Mouse (Mus musculus) neural tube, embryonic 15.5 days (tissue): ENCODE measurements at regions not wholly inside any gene's neighbourhood (a gene's known extent, or its start where the extent isn't known, plus 50 kb on each side); places are given as distances from the start of the nearest gene placed in this dataset.

Source experiments
- ATAC-seq: fragments of 200-750 bp; cut with Nextera tagmentation; 2 replicates; pipeline ENCODE4 v1.8.0; 2017; ENCODE audit warnings: mild to moderate bottlenecking, moderate TSS enrichment, moderate library complexity; ENCODE audit not compliant: low FRiP score
- H3K27ac ChIP-seq: fragments of 300-500 bp; sonication (generic); replicated peaks from 2 replicates; pipeline ENCODE4 v1.5.1; 2015; ENCODE audit warnings: mild to moderate bottlenecking, inconsistent platforms
- H3K27me3 ChIP-seq: fragments of 300-500 bp; sonication (generic); replicated peaks from 2 replicates; pipeline ENCODE4 v1.6.1; 2015; ENCODE audit warnings: inconsistent platforms
- H3K36me3 ChIP-seq: fragments of 300-500 bp; sonication (generic); 2 replicates; pipeline ENCODE4 v1.6.1; 2015; ENCODE audit warnings: inconsistent platforms
- H3K4me1 ChIP-seq: fragments of 300-500 bp; sonication (generic); 2 replicates; pipeline ENCODE4 v1.6.1; 2015; ENCODE audit warnings: inconsistent platforms
- H3K4me2 ChIP-seq: fragments of 300-500 bp; sonication (generic); 2 replicates; pipeline ENCODE4 v1.6.1; 2015; ENCODE audit warnings: inconsistent platforms, mild to moderate bottlenecking, moderate library complexity
- H3K4me3 ChIP-seq: fragments of 300-500 bp; sonication (generic); replicated peaks from 2 replicates; pipeline ENCODE4 v1.5.1; 2015; ENCODE audit warnings: mild to moderate bottlenecking, inconsistent platforms
- H3K9ac ChIP-seq: fragments of 300-500 bp; sonication (generic); replicated peaks from 2 replicates; pipeline ENCODE4 v1.6.1; 2015; ENCODE audit warnings: mild to moderate bottlenecking, inconsistent platforms
- H3K9me3 ChIP-seq: fragments of 300-500 bp; sonication (generic); replicated peaks from 2 replicates; pipeline ENCODE4 v1.6.1; 2016; ENCODE audit warnings: inconsistent platforms
- WGBS: fragments of 180-500 bp; shearing (Covaris S2); methylation state at CpG from one replicate; pipeline ENCODE4 v1.1.7; 2015; ENCODE audit warnings: mixed read lengths; 5-methylcytosine and 5-hydroxymethylcytosine counted together

GRCm38 (mm10) chr13:84753751-84754500, 435.3 kb upstream of the Ccnh start:
- Histone ChIP-seq H3K4me2 (no peak overlapping the region), H3K36me3 (no peaks in the 10 kb centered on the region), H3K9ac (no peak overlapping the region), H3K27ac (no peak overlapping the region), H3K27me3 (no peaks in the 10 kb centered on the region), H3K4me3 (no peak overlapping the region), H3K9me3 (no peaks in the 10 kb centered on the region), H3K4me1 (peaks cover 12% of the 10 kb centered on the region)
- ATAC-seq = no peak
- WGBS = 40% methylated on average over 4 of the region's 4 CpGs

GRCm38 (mm10) chr13:84754821-84755725, 434.1 kb upstream of the Ccnh start:
- Histone ChIP-seq H3K9me3 (no peaks in the 10 kb centered on the region), H3K4me1 (peaks cover 12% of the 10 kb centered on the region), H3K36me3 (no peaks in the 10 kb centered on the region), H3K27me3 (no peaks in the 10 kb centered on the region), H3K4me2 (no peak overlapping the region), H3K27ac (peak overlapping the region; percentile 64), H3K4me3 (no peak overlapping the region), H3K9ac (no peak overlapping the region)
- no peak for ATAC-seq
- WGBS = 64% methylated on average over 8 of the region's 8 CpGs

GRCm38 (mm10) chr13:84756796-84757335, 432.3 kb upstream of the Ccnh start:
- WGBS = 57% methylated on average over 6 of the region's 6 CpGs
- no peak for ATAC-seq
- Histone ChIP-seq H3K27ac (peak overlapping the region; percentile 28; the same call in 1 of the 2 replicates), H3K4me2 (no peak overlapping the region), H3K27me3 (no peaks in the 10 kb centered on the region), H3K9ac (no peak overlapping the region), H3K36me3 (no peaks in the 10 kb centered on the region), H3K4me3 (no peak overlapping the region), H3K9me3 (no peaks in the 10 kb centered on the region), H3K4me1 (peaks cover 12% of the 10 kb centered on the region)

- peaks cover 12% of the 10 kb centered on the region for H3K4me1 ChIP-seq
- peak; percentile 76 for ATAC-seq
- no peaks in the 10 kb centered on the region for H3K36me3 ChIP-seq
- 12% methylated on average over 10 of the region's 10 CpGs for WGBS
- 0 out of 2 replicates have a peak overlapping the region, but pooled peaks have one; percentile 17 for H3K9ac ChIP-seq
- no peaks in the 10 kb centered on the region for H3K9me3 ChIP-seq
- peak overlapping the region; percentile 75 for H3K27ac ChIP-seq
- peak overlapping the region; percentile 43 for H3K4me2 ChIP-seq
- H3K4me3 ChIP-seq = no peak overlapping the region
- no peaks in the 10 kb centered on the region for H3K27me3 ChIP-seq
These were observed 431.2 kb upstream of the Ccnh start for GRCm38 (mm10) chr13:84757896-84758567.

- H3K36me3 ChIP-seq = no peaks in the 10 kb centered on the region
- 0% methylated on average over 6 of the region's 6 CpGs for WGBS
These were observed 430.7 kb upstream of the Ccnh start for GRCm38 (mm10) chr13:84758568-84758900.

GRCm38 (mm10) chr13:84759061-84759460, 430.1 kb upstream of the Ccnh start:
- no peak overlapping the region for H3K9ac ChIP-seq
- H3K36me3 ChIP-seq = no peaks in the 10 kb centered on the region
- WGBS = 57% methylated on average over 7 of the region's 7 CpGs
- H3K4me1 ChIP-seq = peaks cover 12% of the 10 kb centered on the region
- no peaks in the 10 kb centered on the region for H3K27me3 ChIP-seq
- H3K27ac ChIP-seq = no peak overlapping the region
- no peak overlapping the region for H3K4me3 ChIP-seq
- H3K4me2 ChIP-seq = no peak overlapping the region
- H3K9me3 ChIP-seq = no peaks in the 10 kb centered on the region
- no peak for ATAC-seq

More at GRCm38 (mm10) chr13:84758568-84758900, 430.7 kb upstream of the Ccnh start:
- peak; percentile 96 for ATAC-seq
- H3K4me3 ChIP-seq = no peak overlapping the region
- H3K4me2 ChIP-seq = peak overlapping the region; percentile 43
- no peaks in the 10 kb centered on the region for H3K27me3 ChIP-seq
- no peaks in the 10 kb centered on the region for H3K9me3 ChIP-seq
- H3K4me1 ChIP-seq = peaks cover 12% of the 10 kb centered on the region
- 0 out of 2 replicates have a peak overlapping the region, but pooled peaks have one; percentile 17 for H3K9ac ChIP-seq
- peak overlapping the region; percentile 75 for H3K27ac ChIP-seq

GRCm38 (mm10) chr13:84760471-84760870, 428.7 kb upstream of the Ccnh start:
- H3K36me3 ChIP-seq = no peaks in the 10 kb centered on the region
- no peak overlapping the region for H3K4me2 ChIP-seq
- no peak overlapping the region for H3K27ac ChIP-seq
- H3K27me3 ChIP-seq = no peaks in the 10 kb centered on the region
- H3K4me1 ChIP-seq = peaks cover 8% of the 10 kb centered on the region
- H3K4me3 ChIP-seq = no peak overlapping the region
- 48% methylated on average over 3 of the region's 3 CpGs for WGBS
- ATAC-seq = no peak
- H3K9me3 ChIP-seq = no peaks in the 10 kb centered on the region
- no peak overlapping the region for H3K9ac ChIP-seq

- Histone ChIP-seq H3K27me3 (no peaks in the 10 kb centered on the region), H3K9me3 (no peaks in the 10 kb centered on the region), H3K27ac (no peak overlapping the region), H3K36me3 (no peaks in the 10 kb centered on the region), H3K4me2 (no peak overlapping the region), H3K4me3 (no peak overlapping the region), H3K9ac (no peak overlapping the region), H3K4me1 (peaks cover 8% of the 10 kb centered on the region)
- 41% methylated on average over 8 of the region's 8 CpGs for WGBS
- ATAC-seq = no peak
These were observed 428.2 kb upstream of the Ccnh start for GRCm38 (mm10) chr13:84760978-84761377.

GRCm38 (mm10) chr13:84761821-84762220, 427.4 kb upstream of the Ccnh start:
- no peak overlapping the region for H3K9ac ChIP-seq
- no peaks in the 10 kb centered on the region for H3K36me3 ChIP-seq
- H3K4me1 ChIP-seq = peaks cover 8% of the 10 kb centered on the region
- H3K27me3 ChIP-seq = no peaks in the 10 kb centered on the region
- no peak overlapping the region for H3K27ac ChIP-seq
- no peaks in the 10 kb centered on the region for H3K9me3 ChIP-seq
- H3K4me2 ChIP-seq = no peak overlapping the region
- ATAC-seq = no peak
- no peak overlapping the region for H3K4me3 ChIP-seq
- 40% methylated on average over 4 of the region's 4 CpGs for WGBS

GRCm38 (mm10) chr13:84763916-84764315, 425.3 kb upstream of the Ccnh start:
- no peak overlapping the region for H3K9ac ChIP-seq
- ATAC-seq = no peak
- WGBS = 59% methylated on average over 1 of the region's 1 CpGs
- H3K9me3 ChIP-seq = no peaks in the 10 kb centered on the region
- H3K4me2 ChIP-seq = no peak overlapping the region
- H3K4me1 ChIP-seq = no peaks in the 10 kb centered on the region
- no peak overlapping the region for H3K27ac ChIP-seq
- no peak overlapping the region for H3K4me3 ChIP-seq
- no peaks in the 10 kb centered on the region for H3K27me3 ChIP-seq
- H3K36me3 ChIP-seq = no peaks in the 10 kb centered on the region

- 62% methylated on average over 2 of the region's 2 CpGs for WGBS
- Histone ChIP-seq H3K27ac (no peak overlapping the region), H3K4me1 (no peaks in the 10 kb centered on the region), H3K4me3 (no peak overlapping the region), H3K27me3 (no peaks in the 10 kb centered on the region), H3K9ac (no peak overlapping the region), H3K36me3 (no peaks in the 10 kb centered on the region), H3K9me3 (no peaks in the 10 kb centered on the region), H3K4me2 (no peak overlapping the region)
- ATAC-seq = no peak
These were observed 417.3 kb upstream of the Ccnh start for GRCm38 (mm10) chr13:84771956-84772355.
